Mouse (Mus musculus) spleen, adult 12 weeks (tissue): ENCODE measurements around the gene Ksr2.

Experiments
- DNase-seq: peaks from one replicate; pipeline ENCODE4 v3.0.0; 2022; ENCODE audit warnings: low spot score

Ksr2 gene

GRCm38 (mm10) chr5:117482013-117482412 lies 68.2 kb downstream of the Ksr2 start:
- DNase-seq, result no peak

GRCm38 (mm10) chr5:117485411-117485810 lies 71.6 kb downstream of the Ksr2 start:
- no peak for DNase-seq

GRCm38 (mm10) chr5:117486092-117486491 lies 72.3 kb downstream of the Ksr2 start:
- no peak for DNase-seq

- no peak for DNase-seq
Measured at GRCm38 (mm10) chr5:117488155-117488554, 74.4 kb downstream of the Ksr2 start.

- DNase-seq, result no peak
Measured at GRCm38 (mm10) chr5:117488670-117489325, 75.0 kb downstream of the Ksr2 start.

- no peak for DNase-seq
Measured at GRCm38 (mm10) chr5:117492933-117493863, 79.4 kb downstream of the Ksr2 start.

GRCm38 (mm10) chr5:117493947-117494346 lies 80.1 kb downstream of the Ksr2 start:
- DNase-seq, result no peak

GRCm38 (mm10) chr5:117497084-117497483 lies 83.3 kb downstream of the Ksr2 start:
- DNase-seq, result no peak

GRCm38 (mm10) chr5:117502611-117503010 lies 88.8 kb downstream of the Ksr2 start:
- DNase-seq, result no peak

GRCm38 (mm10) chr5:117504431-117504830 lies 90.6 kb downstream of the Ksr2 start:
- DNase-seq, result no peak

GRCm38 (mm10) chr5:117505204-117505603 lies 91.4 kb downstream of the Ksr2 start:
- peak; percentile 37 for DNase-seq

GRCm38 (mm10) chr5:117505769-117506168 lies 92.0 kb downstream of the Ksr2 start:
- DNase-seq, result no peak

GRCm38 (mm10) chr5:117506406-117506805 lies 92.6 kb downstream of the Ksr2 start:
- peak; percentile 27 for DNase-seq

- DNase-seq, result no peak
Measured at GRCm38 (mm10) chr5:117509511-117510375, 95.9 kb downstream of the Ksr2 start.

- no peak for DNase-seq
Measured at GRCm38 (mm10) chr5:117510864-117511263, 97.1 kb downstream of the Ksr2 start.

- no peak for DNase-seq
Measured at GRCm38 (mm10) chr5:117515396-117515795, 101.6 kb downstream of the Ksr2 start.

GRCm38 (mm10) chr5:117515861-117516260 lies 102.1 kb downstream of the Ksr2 start:
- DNase-seq, result no peak

GRCm38 (mm10) chr5:117516597-117516996 lies 102.8 kb downstream of the Ksr2 start:
- no peak for DNase-seq

- no peak for DNase-seq
Measured at GRCm38 (mm10) chr5:117519858-117520495, 106.2 kb downstream of the Ksr2 start.

- no peak for DNase-seq
Measured at GRCm38 (mm10) chr5:117521156-117521555, 107.4 kb downstream of the Ksr2 start.

GRCm38 (mm10) chr5:117521701-117522100 lies 107.9 kb downstream of the Ksr2 start:
- no peak for DNase-seq

GRCm38 (mm10) chr5:117522471-117522870 lies 108.7 kb downstream of the Ksr2 start:
- DNase-seq, result no peak
